Mouse (Mus musculus): ENCODE data around the gene Ambp. TPM values are rescaled to one million over a fixed set of nuclear protein-coding genes. Genes with fewer than 3 reads are reported as not detected.

The Ambp gene
- polyA plus RNA-seq, 1 experiment from 2014 or later: 1,736 TPM

Other genes starting within 250 kb of the Ambp start
- gene Zfp618, start 189.2 kb downstream of the Ambp start, polyA plus RNA-seq (2015; fragmentation: Nextera tagmentation; extraction: Ambion mirVana): 5.8 and 9.2 TPM in 2 replicates
- gene Kif12, start 17.3 kb upstream of the Ambp start, polyA plus RNA-seq (2015; fragmentation: Nextera tagmentation; extraction: Ambion mirVana): 4.8 and 5.3 TPM in 2 replicates
- 1.6 and 2.1 TPM in 2 replicates for gene Col27a1, start 59.2 kb upstream of the Ambp start, polyA plus RNA-seq (2015; fragmentation: Nextera tagmentation; extraction: Ambion mirVana)
- 1.0 and 1.1 TPM in 2 replicates for gene Orm1, start 189.8 kb upstream of the Ambp start, polyA plus RNA-seq (2015; fragmentation: Nextera tagmentation; extraction: Ambion mirVana)
- gene Orm3, start 201.4 kb upstream of the Ambp start, polyA plus RNA-seq (2015; fragmentation: Nextera tagmentation; extraction: Ambion mirVana): not detected in 2 replicates
- not detected in 2 replicates for gene Orm2, start 207.7 kb upstream of the Ambp start, polyA plus RNA-seq (2015; fragmentation: Nextera tagmentation; extraction: Ambion mirVana)
- gene Akna, start 248.6 kb upstream of the Ambp start, polyA plus RNA-seq (2015; fragmentation: Nextera tagmentation; extraction: Ambion mirVana): 5.1 and 6.1 TPM in 2 replicates

Measured in liver, embryonic 16.5 days (tissue).